Mouse (Mus musculus): ENCODE measurements around the gene Krtap5-2. TPM values are rescaled to one million over a fixed set of nuclear protein-coding genes. Genes with fewer than 3 reads are reported as not detected.
"Not testable (repeated sequence)": the region's sequence is repeated elsewhere in the genome, so short reads cannot be mapped to it uniquely, and the experiment has no call there.

The Krtap5-2 gene
- polyA plus RNA-seq, 1 experiment from 2014 or later, result not detected

GRCm38 (mm10) chr7:142169836-142170235 is 6.0 kb downstream of the Krtap5-2 start:
- no peak for ATAC-seq (ENCODE audit: extremely low read depth, insufficient number of reproducible peaks, low FRiP score, low TSS enrichment)
- H3K27me3 ChIP-seq (replicated peaks), result no peaks in the 10 kb centered on the region; the same call in 1 of the 2 replicates
- 41% methylated on average over 3 of the region's 3 CpGs for WGBS
- H3K27ac ChIP-seq (replicated peaks), result no peak overlapping the region
- no peaks in the 10 kb centered on the region for H3K36me3 ChIP-seq
- no peaks in the 10 kb centered on the region for H3K9me3 ChIP-seq
- H3K4me3 ChIP-seq, result no peak overlapping the region
- no peak overlapping the region for H3K4me2 ChIP-seq
- H3K4me1 ChIP-seq, result no peaks in the 10 kb centered on the region
- H3K9ac ChIP-seq, result no peak overlapping the region

- H3K9ac ChIP-seq; ATAC-seq (ENCODE audit: extremely low read depth, insufficient number of reproducible peaks, low FRiP score, low TSS enrichment); H3K4me1 ChIP-seq; H3K9me3 ChIP-seq; H3K27ac ChIP-seq (replicated peaks); H3K4me3 ChIP-seq; H3K27me3 ChIP-seq (replicated peaks); H3K4me2 ChIP-seq; H3K36me3 ChIP-seq: not testable (repeated sequence)
Measured at GRCm38 (mm10) chr7:142165639-142166038, 10.2 kb downstream of the Krtap5-2 start, which contains the start of gene Gm4553. TSS of gene Gm4553 (minus strand) at chr7:142165739.

DNA sequence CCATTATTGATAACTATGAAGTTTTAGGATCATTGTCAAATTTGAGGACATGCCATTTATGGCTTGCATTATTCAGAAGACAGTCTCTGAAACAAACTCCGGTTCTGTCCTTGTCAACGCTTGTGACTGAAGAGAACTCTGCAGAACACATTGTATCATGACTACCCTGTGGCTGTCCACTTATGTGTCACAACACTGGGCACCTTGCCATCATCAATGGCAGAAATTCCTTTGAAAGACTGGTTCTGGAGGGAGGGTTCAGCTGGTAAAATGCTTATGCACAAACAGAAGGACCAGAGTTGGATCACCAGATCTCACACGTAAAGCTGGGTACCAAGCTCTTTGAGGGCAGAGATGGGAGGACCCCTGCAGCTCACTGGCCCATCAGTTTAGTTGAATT is 16.4 kb downstream of the Krtap5-2 start:
- Histone ChIP-seq H3K9ac (no peak overlapping the region), H3K4me1 (no peaks in the 10 kb centered on the region), H3K27me3 (replicated peaks) (peaks cover 8% of the 10 kb centered on the region; the same call in 1 of the 2 replicates), H3K27ac (replicated peaks) (no peak overlapping the region), H3K36me3 (no peaks in the 10 kb centered on the region), H3K4me3 (no peak overlapping the region), H3K4me2 (no peak overlapping the region), H3K9me3 (no peaks in the 10 kb centered on the region)
- WGBS, result 87% methylated on average over 3 of the region's 3 CpGs
- no peak for ATAC-seq (ENCODE audit: extremely low read depth, insufficient number of reproducible peaks, low FRiP score, low TSS enrichment)

- WGBS, result 48% methylated on average over 2 of the region's 2 CpGs
- H3K9ac ChIP-seq; H3K4me2 ChIP-seq; H3K9me3 ChIP-seq; H3K36me3 ChIP-seq; ATAC-seq (ENCODE audit: extremely low read depth, insufficient number of reproducible peaks, low FRiP score, low TSS enrichment); H3K4me1 ChIP-seq; H3K27me3 ChIP-seq (replicated peaks); H3K4me3 ChIP-seq; H3K27ac ChIP-seq (replicated peaks): not testable (repeated sequence)
Measured at GRCm38 (mm10) chr7:142157013-142157412, 18.8 kb downstream of the Krtap5-2 start, which contains the start of gene Gm29735. TSS of gene Gm29735 (minus strand) at chr7:142157113.

GRCm38 (mm10) chr7:142155308-142155707 is 20.5 kb downstream of the Krtap5-2 start:
- Histone ChIP-seq H3K4me2 (no peak overlapping the region), H3K9ac (no peak overlapping the region), H3K4me3 (no peak overlapping the region), H3K36me3 (no peaks in the 10 kb centered on the region), H3K27me3 (replicated peaks) (peaks cover 4% of the 10 kb centered on the region; the same call in 1 of the 2 replicates), H3K9me3 (no peaks in the 10 kb centered on the region), H3K27ac (replicated peaks) (no peak overlapping the region), H3K4me1 (no peaks in the 10 kb centered on the region)
- ATAC-seq (ENCODE audit: extremely low read depth, insufficient number of reproducible peaks, low FRiP score, low TSS enrichment), result no peak
- WGBS, result 49% methylated on average over 1 of the region's 1 CpGs

DNA sequence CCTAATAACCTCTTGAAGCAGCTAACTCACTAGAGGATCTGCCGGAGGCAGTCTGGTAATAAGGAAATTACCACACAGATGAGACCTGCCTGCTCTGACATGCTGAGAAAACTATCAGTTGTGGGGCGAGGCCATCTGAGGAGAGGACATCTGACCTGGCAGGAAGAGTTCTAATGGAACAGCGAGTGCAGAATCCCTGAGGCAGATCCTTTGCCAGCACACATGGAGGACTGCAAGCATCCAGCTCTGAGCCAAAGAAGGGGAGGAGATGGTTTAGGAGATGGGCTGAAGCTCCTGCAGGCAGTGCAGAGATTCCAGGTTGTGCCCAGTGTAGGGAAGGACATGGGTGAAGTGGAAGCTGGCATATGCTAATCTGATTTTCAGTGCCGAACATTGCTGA is 23.6 kb downstream of the Krtap5-2 start:
- no peak for ATAC-seq (ENCODE audit: extremely low read depth, insufficient number of reproducible peaks, low FRiP score, low TSS enrichment)
- no peaks in the 10 kb centered on the region for H3K36me3 ChIP-seq
- no peak overlapping the region for H3K27ac ChIP-seq (replicated peaks)
- no peaks in the 10 kb centered on the region for H3K9me3 ChIP-seq
- H3K4me2 ChIP-seq, result no peak overlapping the region
- no peak overlapping the region for H3K4me3 ChIP-seq
- no peaks in the 10 kb centered on the region; the same call in 1 of the 2 replicates for H3K27me3 ChIP-seq (replicated peaks)
- no peak overlapping the region for H3K9ac ChIP-seq
- WGBS, result 76% methylated on average over 4 of the region's 4 CpGs
- no peaks in the 10 kb centered on the region for H3K4me1 ChIP-seq

- Histone ChIP-seq H3K9me3 (no peaks in the 10 kb centered on the region), H3K27me3 (replicated peaks) (peaks cover 7% of the 10 kb centered on the region), H3K9ac (no peak overlapping the region), H3K36me3 (no peaks in the 10 kb centered on the region), H3K4me2 (no peak overlapping the region), H3K27ac (replicated peaks) (no peak overlapping the region), H3K4me3 (no peak overlapping the region), H3K4me1 (no peaks in the 10 kb centered on the region)
- no peak for ATAC-seq (ENCODE audit: extremely low read depth, insufficient number of reproducible peaks, low FRiP score, low TSS enrichment)
Measured at GRCm38 (mm10) chr7:142148633-142149032, 27.2 kb downstream of the Krtap5-2 start.

- no peak for ATAC-seq (ENCODE audit: extremely low read depth, insufficient number of reproducible peaks, low FRiP score, low TSS enrichment)
- 0% methylated on average over 1 of the region's 1 CpGs for WGBS
- Histone ChIP-seq H3K9ac (no peak overlapping the region), H3K27ac (replicated peaks) (no peak overlapping the region), H3K4me3 (no peak overlapping the region), H3K27me3 (replicated peaks) (peaks cover 7% of the 10 kb centered on the region), H3K4me2 (no peak overlapping the region), H3K4me1 (peaks cover 6% of the 10 kb centered on the region), H3K9me3 (no peaks in the 10 kb centered on the region), H3K36me3 (no peaks in the 10 kb centered on the region)
Measured at GRCm38 (mm10) chr7:142146033-142146432, 29.8 kb downstream of the Krtap5-2 start.

- Histone ChIP-seq H3K36me3 (no peaks in the 10 kb centered on the region), H3K4me3 (no peak overlapping the region), H3K4me1 (peaks cover 9% of the 10 kb centered on the region), H3K4me2 (no peak overlapping the region), H3K9me3 (no peaks in the 10 kb centered on the region), H3K27me3 (replicated peaks) (peaks cover 7% of the 10 kb centered on the region), H3K27ac (replicated peaks) (no peak overlapping the region), H3K9ac (no peak overlapping the region)
- 44% methylated on average over 4 of the region's 4 CpGs for WGBS
- no peak for ATAC-seq (ENCODE audit: extremely low read depth, insufficient number of reproducible peaks, low FRiP score, low TSS enrichment)
Measured at GRCm38 (mm10) chr7:142145413-142145940, 30.3 kb downstream of the Krtap5-2 start.

GRCm38 (mm10) chr7:142144507-142144906 is 31.3 kb downstream of the Krtap5-2 start, which contains the start of gene Gm45337:
TSS of gene Gm45337 (minus strand) at chr7:142144607.
- peaks cover 7% of the 10 kb centered on the region for H3K27me3 ChIP-seq (replicated peaks)
- H3K4me3 ChIP-seq, result no peak within 1 kb of the TSS
- no peak within 1 kb of the TSS for H3K9ac ChIP-seq
- ATAC-seq (ENCODE audit: extremely low read depth, insufficient number of reproducible peaks, low FRiP score, low TSS enrichment), result no peak
- no peaks in the 10 kb centered on the region for H3K9me3 ChIP-seq
- H3K4me2 ChIP-seq, result no peak within 1 kb of the TSS
- 49% methylated on average over 1 of the region's 1 CpGs for WGBS
- no peaks in the 10 kb centered on the region for H3K36me3 ChIP-seq
- H3K27ac ChIP-seq (replicated peaks), result no peak within 1 kb of the TSS
- H3K4me1 ChIP-seq, result peaks cover 9% of the 10 kb centered on the region

DNA sequence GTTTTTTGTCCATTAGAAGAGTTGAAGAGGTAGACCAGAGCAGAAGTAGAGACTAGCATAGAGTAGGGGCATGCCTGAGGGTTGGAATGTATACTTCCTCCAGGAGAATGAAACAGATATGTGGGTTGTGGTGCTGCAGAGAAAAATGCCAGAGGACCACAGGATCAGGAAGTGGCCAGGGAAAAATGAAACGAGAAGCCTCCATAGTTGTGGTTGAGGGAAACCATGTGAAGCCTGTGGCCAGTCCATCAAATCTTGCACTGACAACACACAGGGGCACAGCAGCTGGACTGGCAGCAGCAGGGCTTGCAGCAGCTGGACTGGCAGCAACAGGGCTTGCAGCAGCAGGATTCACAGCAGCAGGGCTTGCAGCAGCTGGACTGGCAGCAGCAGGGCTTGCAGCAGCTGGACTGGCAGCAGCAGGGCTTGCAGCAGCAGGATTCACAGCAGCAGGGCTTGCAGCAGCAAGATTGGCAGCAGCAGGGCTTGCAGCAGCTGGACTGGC is 32.2 kb downstream of the Krtap5-2 start:
- H3K4me2 ChIP-seq; H3K9ac ChIP-seq; H3K9me3 ChIP-seq; ATAC-seq (ENCODE audit: extremely low read depth, insufficient number of reproducible peaks, low FRiP score, low TSS enrichment); H3K27ac ChIP-seq (replicated peaks); H3K27me3 ChIP-seq (replicated peaks); H3K4me1 ChIP-seq; H3K4me3 ChIP-seq; H3K36me3 ChIP-seq: not testable (repeated sequence)
- 22% methylated on average over 1 of the region's 1 CpGs for WGBS

DNA sequence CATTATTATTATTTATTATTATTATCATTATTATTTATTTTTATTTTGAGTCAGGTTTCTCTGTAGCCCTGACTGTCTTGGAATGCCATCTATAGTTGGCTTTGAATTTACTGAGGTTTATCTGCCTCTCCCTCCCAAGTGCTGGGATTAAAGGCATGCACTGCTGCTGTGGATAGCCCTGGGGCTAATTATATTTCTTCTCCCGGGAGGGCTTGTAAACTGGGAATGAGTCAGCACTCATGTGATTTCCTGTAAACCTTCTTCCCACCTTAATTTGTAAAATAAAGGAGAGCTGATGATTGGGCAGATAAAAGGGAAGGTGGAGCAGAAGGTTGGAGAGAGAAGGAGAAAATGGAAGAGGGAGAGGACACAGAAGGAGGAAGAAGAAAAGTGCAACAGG is 35.1 kb downstream of the Krtap5-2 start:
- WGBS, result 3% methylated on average over 1 of the region's 1 CpGs
- H3K4me2 ChIP-seq, result no peak overlapping the region
- H3K27ac ChIP-seq (replicated peaks), result no peak overlapping the region

More for the DNA sequence above, 35.1 kb downstream of the Krtap5-2 start:
- Histone ChIP-seq H3K9me3 (no peaks in the 10 kb centered on the region), H3K4me1 (peaks cover 9% of the 10 kb centered on the region), H3K27me3 (replicated peaks) (peaks cover 7% of the 10 kb centered on the region), H3K36me3 (no peaks in the 10 kb centered on the region), H3K4me3 (no peak overlapping the region), H3K9ac (no peak overlapping the region)
- ATAC-seq (ENCODE audit: extremely low read depth, insufficient number of reproducible peaks, low FRiP score, low TSS enrichment), result no peak

All from heart, embryonic 13.5 days (tissue).